Mouse (Mus musculus) midbrain, embryonic 11.5 days (tissue): ENCODE results near the gene Fibcd1. TPM values are rescaled to one million over a fixed set of nuclear protein-coding genes. Genes with fewer than 3 reads are reported as not detected.
A peak's percentile ranks its signal among the peaks of the same experiment; 100 is the strongest.

ENCODE experiments used
- ATAC-seq: fragments of 200-750 bp; cut with Nextera tagmentation; 2 replicates; pipeline ENCODE4 v1.8.0; 2017; ENCODE audit warnings: moderate TSS enrichment, moderate library complexity; ENCODE audit not compliant: low FRiP score
- DNase-seq: peaks from one replicate; pipeline ENCODE4 v3.0.0; 2015; ENCODE audit warnings: low spot score; ENCODE audit errors: missing footprints
- H3K27ac ChIP-seq: fragments of 300-500 bp; sonication (generic); 2 replicates; pipeline ENCODE4 v1.5.1; 2014; ENCODE audit warnings: low read depth, low read length
- H3K27me3 ChIP-seq: fragments of 300-500 bp; sonication (generic); 2 replicates; pipeline ENCODE4 v1.6.1; 2014; ENCODE audit warnings: mild to moderate bottlenecking, low read length, moderate library complexity, mixed read lengths; ENCODE audit not compliant: control insufficient read depth, insufficient read depth
- H3K36me3 ChIP-seq: fragments of 300-500 bp; sonication (generic); 2 replicates; pipeline ENCODE4 v1.6.1; 2014; ENCODE audit warnings: mild to moderate bottlenecking, low read length, moderate library complexity, mixed read lengths; ENCODE audit not compliant: control insufficient read depth, insufficient read depth
- H3K4me1 ChIP-seq: fragments of 300-500 bp; sonication (generic); 2 replicates; pipeline ENCODE4 v1.6.1; 2014; ENCODE audit warnings: low read length; ENCODE audit not compliant: control insufficient read depth, insufficient read depth
- H3K4me2 ChIP-seq: fragments of 300-500 bp; sonication (generic); 2 replicates; pipeline ENCODE4 v1.6.1; 2014; ENCODE audit warnings: mild to moderate bottlenecking, moderate library complexity
- H3K4me3 ChIP-seq: fragments of 300-500 bp; sonication (generic); 2 replicates; pipeline ENCODE4 v1.5.1; 2014; ENCODE audit warnings: low read depth, low read length
- H3K9ac ChIP-seq: fragments of 300-500 bp; sonication (generic); 2 replicates; pipeline ENCODE4 v1.6.1; 2014; ENCODE audit warnings: low read length
- H3K9me3 ChIP-seq: fragments of 300-500 bp; sonication (generic); 2 replicates; pipeline ENCODE4 v1.6.1; 2016; ENCODE audit warnings: low read length; ENCODE audit not compliant: control insufficient read depth
- WGBS: fragments of 180-500 bp; shearing (Covaris S2); extraction: QIAGEN DNeasy Blood & Tissue Kit; methylation state at CpG from one replicate; pipeline ENCODE4 v1.1.7; 2014; 5-methylcytosine and 5-hydroxymethylcytosine counted together
- polyA plus RNA-seq: library from polyadenylated mRNA; unstranded; fragments of >200 nt; fragmentation: Nextera tagmentation; extraction: Ambion mirVana; gene quantifications from 2 replicates; pipeline ENCODE4 v1.2.1, GENCODE M21; 2014

Gene Fibcd1
- polyA plus RNA-seq, 1 experiment from 2014 or later, result 1.7 TPM

GRCm38 (mm10) chr2:31789215-31789614 lies 56.6 kb downstream of the Fibcd1 start:
- no peak for ATAC-seq
- 84% methylated on average over 2 of the region's 2 CpGs for WGBS
- no peak overlapping the region for H3K4me3 ChIP-seq
- H3K9me3 ChIP-seq, result no peaks in the 10 kb centered on the region
- no peaks in the 10 kb centered on the region for H3K27me3 ChIP-seq
- no peak overlapping the region for H3K27ac ChIP-seq
- H3K4me1 ChIP-seq, result no peaks in the 10 kb centered on the region
- no peak for DNase-seq
- no peak overlapping the region for H3K9ac ChIP-seq
- H3K36me3 ChIP-seq, result peaks cover 27% of the 10 kb centered on the region
- H3K4me2 ChIP-seq, result no peak overlapping the region

- DNase-seq (no peak), ATAC-seq (no peak)
- H3K9ac ChIP-seq, result no peak overlapping the region
- no peak overlapping the region for H3K4me2 ChIP-seq
- no peak overlapping the region for H3K4me3 ChIP-seq
- WGBS, result 85% methylated on average over 3 of the region's 3 CpGs
- H3K4me1 ChIP-seq, result no peaks in the 10 kb centered on the region
- no peak overlapping the region for H3K27ac ChIP-seq
- H3K9me3 ChIP-seq, result no peaks in the 10 kb centered on the region
- H3K27me3 ChIP-seq, result no peaks in the 10 kb centered on the region
- peaks cover 26% of the 10 kb centered on the region for H3K36me3 ChIP-seq
These were observed 57.6 kb downstream of the Fibcd1 start for GRCm38 (mm10) chr2:31788227-31788626.

GRCm38 (mm10) chr2:31787029-31787428 lies 58.8 kb downstream of the Fibcd1 start:
- no peaks in the 10 kb centered on the region for H3K27me3 ChIP-seq
- no peak overlapping the region for H3K4me2 ChIP-seq
- H3K27ac ChIP-seq, result no peak overlapping the region
- H3K4me3 ChIP-seq, result no peak overlapping the region
- peak; percentile 98 for DNase-seq
- no peaks in the 10 kb centered on the region for H3K9me3 ChIP-seq
- no peaks in the 10 kb centered on the region for H3K4me1 ChIP-seq
- WGBS, result 22% methylated on average over 7 of the region's 7 CpGs
- ATAC-seq, result no peak
- H3K9ac ChIP-seq, result no peak overlapping the region
- H3K36me3 ChIP-seq, result peaks cover 19% of the 10 kb centered on the region

GRCm38 (mm10) chr2:31785074-31785473 lies 60.7 kb downstream of the Fibcd1 start:
- no peaks in the 10 kb centered on the region for H3K4me1 ChIP-seq
- peak; percentile 95 for DNase-seq
- WGBS, result 52% methylated on average over 9 of the region's 9 CpGs
- ATAC-seq, result no peak
- H3K36me3 ChIP-seq, result peaks cover 14% of the 10 kb centered on the region
- H3K27me3 ChIP-seq, result no peaks in the 10 kb centered on the region
- no peak overlapping the region for H3K27ac ChIP-seq
- no peak overlapping the region for H3K9ac ChIP-seq
- no peak overlapping the region for H3K4me2 ChIP-seq
- no peak overlapping the region for H3K4me3 ChIP-seq
- no peaks in the 10 kb centered on the region for H3K9me3 ChIP-seq

GRCm38 (mm10) chr2:31782958-31783602 lies 62.7 kb downstream of the Fibcd1 start:
- 80% methylated on average over 8 of the region's 8 CpGs for WGBS
- no peak for DNase-seq
- no peak overlapping the region for H3K27ac ChIP-seq
- peaks cover 19% of the 10 kb centered on the region for H3K36me3 ChIP-seq
- no peaks in the 10 kb centered on the region for H3K27me3 ChIP-seq
- no peak overlapping the region for H3K9ac ChIP-seq
- no peak for ATAC-seq
- no peak overlapping the region for H3K4me3 ChIP-seq
- H3K4me2 ChIP-seq, result no peak overlapping the region
- H3K9me3 ChIP-seq, result no peaks in the 10 kb centered on the region
- no peaks in the 10 kb centered on the region for H3K4me1 ChIP-seq

GRCm38 (mm10) chr2:31779258-31779657 lies 66.5 kb downstream of the Fibcd1 start:
- H3K36me3 ChIP-seq, result peaks cover 19% of the 10 kb centered on the region
- no peak for DNase-seq
- ATAC-seq, result no peak
- H3K4me3 ChIP-seq, result no peak overlapping the region
- no peak overlapping the region for H3K9ac ChIP-seq
- no peak overlapping the region for H3K27ac ChIP-seq
- no peaks in the 10 kb centered on the region for H3K9me3 ChIP-seq
- H3K4me2 ChIP-seq, result no peak overlapping the region
- H3K4me1 ChIP-seq, result no peaks in the 10 kb centered on the region
- WGBS, result 89% methylated on average over 2 of the region's 2 CpGs
- H3K27me3 ChIP-seq, result no peaks in the 10 kb centered on the region

GRCm38 (mm10) chr2:31776479-31776878 lies 69.3 kb downstream of the Fibcd1 start:
- Histone ChIP-seq H3K4me3 (no peak overlapping the region), H3K9me3 (no peaks in the 10 kb centered on the region), H3K4me1 (0 out of 2 replicates have a peak, but pooled peaks cover 2% of the 10 kb centered on the region), H3K9ac (no peak overlapping the region), H3K27ac (no peak overlapping the region), H3K4me2 (no peak overlapping the region), H3K36me3 (peaks cover 19% of the 10 kb centered on the region), H3K27me3 (no peaks in the 10 kb centered on the region)
- DNase-seq (no peak), ATAC-seq (no peak)
- WGBS, result 95% methylated on average over 3 of the region's 3 CpGs

- no peak overlapping the region for H3K9ac ChIP-seq
- DNase-seq, result no peak
- no peak overlapping the region for H3K4me3 ChIP-seq
- H3K27me3 ChIP-seq, result no peaks in the 10 kb centered on the region
- H3K9me3 ChIP-seq, result no peaks in the 10 kb centered on the region
- H3K27ac ChIP-seq, result no peak overlapping the region
- no peaks in the 10 kb centered on the region for H3K36me3 ChIP-seq
- no peak overlapping the region for H3K4me2 ChIP-seq
- 59% methylated on average over 7 of the region's 7 CpGs for WGBS
- peaks cover 18% of the 10 kb centered on the region for H3K4me1 ChIP-seq
- no peak for ATAC-seq
These were observed 74.9 kb downstream of the Fibcd1 start for GRCm38 (mm10) chr2:31770781-31771441.

GRCm38 (mm10) chr2:31769631-31770111 lies 76.1 kb downstream of the Fibcd1 start:
- 62% methylated on average over 6 of the region's 6 CpGs for WGBS
- Histone ChIP-seq H3K4me1 (peaks cover 19% of the 10 kb centered on the region), H3K4me2 (no peak overlapping the region)

More at GRCm38 (mm10) chr2:31769631-31770111, 76.1 kb downstream of the Fibcd1 start:
- Histone ChIP-seq H3K9ac (no peak overlapping the region), H3K4me3 (no peak overlapping the region), H3K27me3 (no peaks in the 10 kb centered on the region), H3K36me3 (no peaks in the 10 kb centered on the region), H3K9me3 (no peaks in the 10 kb centered on the region), H3K27ac (peak overlapping the region; percentile 25)
- DNase-seq (no peak), ATAC-seq (no peak)
